Mouse (Mus musculus): ENCODE results near the gene Herc6.

- no peak for TF ChIP-seq CTCF (IDR thresholded peaks at IDR 0.05; ENCODE audit: low read depth)
- no peak for TF ChIP-seq EP300 (IDR thresholded peaks at IDR 0.05; ENCODE audit: low read depth)
Observed at GRCm38 (mm10) chr6:57532022-57532421, 48.8 kb upstream of the Herc6 start.

Measured in liver, postnatal 0 days (tissue).